Comparison of ENCODE assay signal across 7 mouse cellular contexts in the genomic region with DNA sequence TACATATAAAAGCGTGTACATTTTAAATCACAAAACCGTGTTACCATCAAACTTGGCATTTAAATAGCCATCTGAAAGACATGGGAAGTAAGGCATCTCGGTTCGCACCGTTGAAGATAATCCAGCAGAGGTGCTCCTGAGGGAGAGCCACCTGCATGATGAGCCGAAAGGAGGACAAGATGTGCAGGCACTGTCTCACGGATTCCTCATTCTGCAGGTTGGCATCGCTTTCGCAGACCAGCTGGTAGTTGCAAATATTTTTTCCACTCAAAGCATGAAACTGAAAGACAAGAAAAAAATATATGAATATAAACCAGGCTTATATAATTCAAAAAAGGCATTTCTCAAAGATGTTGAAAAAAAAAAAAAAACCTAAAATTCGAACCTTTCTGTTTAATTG.
"Had no signal": no experiment of that assay in that cellular context is flagged by ENCODE, and none has a peak within 500 bp of the region (broad histone marks: within the 10 kb centered on the region; RNA-seq: fewer than 3 reads in every experiment).

No protein-coding gene starts in this region.

- DNase-seq: kidney, adult 8-10 months; kidney, postnatal 36 days; layer of hippocampus, postnatal 36 days; lung, adult 18-20 months had no signal

- ATAC-seq: inflammation-experienced regulatory T-cells, adult 6 months; intestine, postnatal 0 days; midbrain, embryonic 13.5 days had no signal
